Mouse (Mus musculus): ENCODE measurements around the gene Stim1. TPM values are rescaled to one million over a fixed set of nuclear protein-coding genes. Genes with fewer than 3 reads are reported as not detected.

Gene Stim1
- total and polyA plus RNA-seq, 2 experiments, result 15.7 to 28.0 TPM

DNA sequence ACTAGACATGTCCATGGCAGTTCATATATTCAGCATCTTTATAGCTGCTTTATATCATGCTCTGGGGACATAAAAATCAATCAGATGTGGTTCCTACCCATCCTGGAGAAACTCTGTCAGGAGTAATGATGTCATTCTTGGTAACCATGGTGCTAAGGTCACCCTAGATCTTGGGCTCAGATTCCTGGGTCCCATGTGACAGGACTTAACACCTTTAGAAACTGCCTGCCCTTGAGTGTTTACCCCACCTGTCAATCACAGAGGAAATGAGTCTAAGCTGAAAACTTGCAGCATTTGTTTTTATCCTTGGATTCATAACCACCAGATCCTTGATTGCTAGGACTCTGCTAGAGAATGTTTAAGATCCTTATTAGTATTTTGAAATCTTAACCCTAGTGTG is 58.7 kb downstream of the Stim1 start:
- no peak overlapping the region for H3K27ac ChIP-seq (replicated peaks; ENCODE audit: insufficient read depth, low read depth, low read length)
- no peak overlapping the region for H3K4me3 ChIP-seq (ENCODE audit: insufficient read depth, low read depth, low read length)
- no peaks in the 10 kb centered on the region for H3K36me3 ChIP-seq (ENCODE audit: control insufficient read depth, insufficient read depth, low read length)
- DNase-seq (ENCODE audit: extremely low read depth, low read depth, low spot score), result no peak
- TF ChIP-seq POLR2A (IDR thresholded peaks at IDR 0.05; ENCODE audit: extremely low read depth, insufficient read depth, low read length) (no peak), CTCF (IDR thresholded peaks at IDR 0.05; ENCODE audit: low read depth, low read length) (no peak)
- H3K27me3 ChIP-seq (ENCODE audit: control insufficient read depth, insufficient read depth, low read length), result no peaks in the 10 kb centered on the region
- no peaks in the 10 kb centered on the region for H3K4me1 ChIP-seq (ENCODE audit: control insufficient read depth, insufficient read depth, low read length)
- H3K9ac ChIP-seq (ENCODE audit: low read depth, low read length), result no peak overlapping the region
- peaks cover 6% of the 10 kb centered on the region; the same call in 1 of the 2 replicates for H3K79me2 ChIP-seq (ENCODE audit: control insufficient read depth, insufficient read depth, low read length)

GRCm38 (mm10) chr7:102330270-102330669 is 62.7 kb downstream of the Stim1 start:
- Histone ChIP-seq H3K79me2 (ENCODE audit: control insufficient read depth, insufficient read depth, low read length) (peaks cover 3% of the 10 kb centered on the region; the same call in 1 of the 2 replicates), H3K27me3 (ENCODE audit: control insufficient read depth, insufficient read depth, low read length) (no peaks in the 10 kb centered on the region), H3K4me1 (ENCODE audit: control insufficient read depth, insufficient read depth, low read length) (no peaks in the 10 kb centered on the region; the same call in 1 of the 2 replicates), H3K27ac (replicated peaks; ENCODE audit: insufficient read depth, low read depth, low read length) (no peak overlapping the region), H3K36me3 (ENCODE audit: control insufficient read depth, insufficient read depth, low read length) (no peaks in the 10 kb centered on the region), H3K4me3 (ENCODE audit: insufficient read depth, low read depth, low read length) (no peak overlapping the region), H3K9ac (ENCODE audit: low read depth, low read length) (no peak overlapping the region)
- no peak for DNase-seq (ENCODE audit: extremely low read depth, low read depth, low spot score)
- over 99% methylated on average over 5 of the region's 5 CpGs for WGBS
- TF ChIP-seq POLR2A (IDR thresholded peaks at IDR 0.05; ENCODE audit: extremely low read depth, insufficient read depth, low read length), result no peak
- TF ChIP-seq CTCF (IDR thresholded peaks at IDR 0.05; ENCODE audit: low read depth, low read length), result no peak

DNA sequence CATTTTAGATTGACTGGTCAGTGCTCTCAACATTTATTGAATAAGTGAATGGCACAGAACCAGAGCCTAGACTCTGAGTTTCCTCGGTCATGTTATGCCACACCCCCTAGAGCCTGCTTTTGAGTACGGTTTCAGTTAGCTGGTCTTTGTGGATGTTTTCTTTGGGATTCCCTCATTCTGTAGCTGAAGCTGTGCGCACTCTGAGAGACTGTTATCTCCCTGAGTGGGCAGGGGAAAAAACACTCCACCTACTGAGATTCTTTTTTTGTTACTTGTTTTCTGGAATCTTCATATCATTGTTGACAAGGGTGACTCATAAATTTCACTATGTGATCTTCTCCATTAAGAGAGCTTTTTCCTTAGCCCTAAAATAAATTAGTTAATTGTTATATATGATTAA is 63.9 kb downstream of the Stim1 start:
- no peaks in the 10 kb centered on the region; the same call in 1 of the 2 replicates for H3K4me1 ChIP-seq (ENCODE audit: control insufficient read depth, insufficient read depth, low read length)
- H3K27ac ChIP-seq (replicated peaks; ENCODE audit: insufficient read depth, low read depth, low read length), result no peak overlapping the region
- peaks cover 3% of the 10 kb centered on the region; the same call in 1 of the 2 replicates for H3K79me2 ChIP-seq (ENCODE audit: control insufficient read depth, insufficient read depth, low read length)
- WGBS, result 44% methylated on average over 3 of the region's 3 CpGs
- H3K9ac ChIP-seq (ENCODE audit: low read depth, low read length), result no peak overlapping the region
- no peaks in the 10 kb centered on the region for H3K36me3 ChIP-seq (ENCODE audit: control insufficient read depth, insufficient read depth, low read length)
- no peaks in the 10 kb centered on the region for H3K27me3 ChIP-seq (ENCODE audit: control insufficient read depth, insufficient read depth, low read length)
- no peak for DNase-seq (ENCODE audit: extremely low read depth, low read depth, low spot score)
- no peak for TF ChIP-seq POLR2A (IDR thresholded peaks at IDR 0.05; ENCODE audit: extremely low read depth, insufficient read depth, low read length)
- no peak for TF ChIP-seq CTCF (IDR thresholded peaks at IDR 0.05; ENCODE audit: low read depth, low read length)
- no peak overlapping the region for H3K4me3 ChIP-seq (ENCODE audit: insufficient read depth, low read depth, low read length)

GRCm38 (mm10) chr7:102333741-102334140 is 66.1 kb downstream of the Stim1 start:
- Histone ChIP-seq H3K27ac (replicated peaks; ENCODE audit: insufficient read depth, low read depth, low read length) (no peak overlapping the region), H3K4me3 (ENCODE audit: insufficient read depth, low read depth, low read length) (no peak overlapping the region), H3K9ac (ENCODE audit: low read depth, low read length) (no peak overlapping the region), H3K27me3 (ENCODE audit: control insufficient read depth, insufficient read depth, low read length) (no peaks in the 10 kb centered on the region), H3K79me2 (ENCODE audit: control insufficient read depth, insufficient read depth, low read length) (no peaks in the 10 kb centered on the region; the same call in 1 of the 2 replicates), H3K36me3 (ENCODE audit: control insufficient read depth, insufficient read depth, low read length) (no peaks in the 10 kb centered on the region), H3K4me1 (ENCODE audit: control insufficient read depth, insufficient read depth, low read length) (peaks cover 6% of the 10 kb centered on the region)
- peak; percentile 44 for DNase-seq (ENCODE audit: extremely low read depth, low read depth, low spot score)
- TF ChIP-seq POLR2A (IDR thresholded peaks at IDR 0.05; ENCODE audit: extremely low read depth, insufficient read depth, low read length), result no peak
- no peak for TF ChIP-seq CTCF (IDR thresholded peaks at IDR 0.05; ENCODE audit: low read depth, low read length)
- WGBS, result 74% methylated on average over 4 of the region's 4 CpGs

GRCm38 (mm10) chr7:102337326-102337725 is 69.7 kb downstream of the Stim1 start:
- DNase-seq (ENCODE audit: extremely low read depth, low read depth, low spot score), result no peak
- Histone ChIP-seq H3K27me3 (ENCODE audit: control insufficient read depth, insufficient read depth, low read length) (no peaks in the 10 kb centered on the region), H3K4me3 (ENCODE audit: insufficient read depth, low read depth, low read length) (no peak overlapping the region), H3K79me2 (ENCODE audit: control insufficient read depth, insufficient read depth, low read length) (peaks cover 6% of the 10 kb centered on the region; the same call in 1 of the 2 replicates), H3K27ac (replicated peaks; ENCODE audit: insufficient read depth, low read depth, low read length) (peak overlapping the region; percentile 12; the same call in 1 of the 2 replicates), H3K36me3 (ENCODE audit: control insufficient read depth, insufficient read depth, low read length) (no peaks in the 10 kb centered on the region), H3K4me1 (ENCODE audit: control insufficient read depth, insufficient read depth, low read length) (peaks cover 6% of the 10 kb centered on the region), H3K9ac (ENCODE audit: low read depth, low read length) (no peak overlapping the region)
- TF ChIP-seq CTCF (IDR thresholded peaks at IDR 0.05; ENCODE audit: low read depth, low read length), result no peak
- TF ChIP-seq POLR2A (IDR thresholded peaks at IDR 0.05; ENCODE audit: extremely low read depth, insufficient read depth, low read length), result no peak
- 84% methylated on average over 5 of the region's 5 CpGs for WGBS

DNA sequence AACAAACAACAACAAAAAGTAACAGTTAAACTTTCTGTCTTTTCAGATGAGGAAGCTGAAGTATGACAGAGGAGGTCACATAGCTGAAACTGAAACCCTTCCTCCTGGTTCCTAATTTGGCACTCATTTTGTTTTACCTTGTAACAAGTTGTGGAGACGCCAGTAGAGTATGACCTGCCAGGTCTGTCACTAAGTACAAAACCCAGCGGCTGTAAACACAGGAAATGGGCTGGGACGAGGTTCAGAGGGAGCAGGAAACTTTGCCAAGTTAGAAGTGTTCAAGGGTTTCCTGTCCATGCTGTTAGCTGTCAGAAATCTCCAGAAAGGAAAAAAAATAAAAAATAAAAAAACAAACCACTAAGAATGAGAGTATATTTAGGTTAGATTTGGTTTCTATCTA is 70.3 kb downstream of the Stim1 start:
- DNase-seq (ENCODE audit: extremely low read depth, low read depth, low spot score), result peak; percentile 94
- H3K79me2 ChIP-seq (ENCODE audit: control insufficient read depth, insufficient read depth, low read length), result peaks cover 6% of the 10 kb centered on the region; the same call in 1 of the 2 replicates
- no peaks in the 10 kb centered on the region for H3K36me3 ChIP-seq (ENCODE audit: control insufficient read depth, insufficient read depth, low read length)
- no peak overlapping the region for H3K9ac ChIP-seq (ENCODE audit: low read depth, low read length)
- no peak overlapping the region for H3K4me3 ChIP-seq (ENCODE audit: insufficient read depth, low read depth, low read length)
- no peaks in the 10 kb centered on the region for H3K27me3 ChIP-seq (ENCODE audit: control insufficient read depth, insufficient read depth, low read length)
- peak overlapping the region; percentile 12 for H3K27ac ChIP-seq (replicated peaks; ENCODE audit: insufficient read depth, low read depth, low read length)
- peaks cover 6% of the 10 kb centered on the region for H3K4me1 ChIP-seq (ENCODE audit: control insufficient read depth, insufficient read depth, low read length)
- TF ChIP-seq CTCF (IDR thresholded peaks at IDR 0.05; ENCODE audit: low read depth, low read length) (no peak), POLR2A (IDR thresholded peaks at IDR 0.05; ENCODE audit: extremely low read depth, insufficient read depth, low read length) (no peak)
- 0% methylated on average over 3 of the region's 3 CpGs for WGBS
